Mouse (Mus musculus): ENCODE measurements around the gene Pmepa1. TPM values are rescaled to one million over a fixed set of nuclear protein-coding genes. Genes with fewer than 3 reads are reported as not detected.
A peak's percentile ranks its signal among the peaks of the same experiment; 100 is the strongest.

Pmepa1 gene
- polyA plus RNA-seq, 1 experiment from 2014 or later: 11.0 TPM

- WGBS: 54% methylated on average over 10 of the region's 11 CpGs
- Histone ChIP-seq H3K36me3 (ENCODE audit: control insufficient read depth, insufficient read depth, low read length) (no peaks in the 10 kb centered on the region), H3K27me3 (replicated peaks; ENCODE audit: control insufficient read depth, insufficient read depth, low read length) (no peaks in the 10 kb centered on the region), H3K4me3 (ENCODE audit: low read depth, low read length) (no peak overlapping the region), H3K27ac (replicated peaks; ENCODE audit: low read depth, low read length) (no peak overlapping the region), H3K4me1 (ENCODE audit: control insufficient read depth, insufficient read depth, low read length) (no peaks in the 10 kb centered on the region), H3K9ac (ENCODE audit: low read depth, low read length) (no peak overlapping the region), H3K4me2 (ENCODE audit: low read depth, low read length) (no peak overlapping the region), H3K9me3 (ENCODE audit: control insufficient read depth, low read length) (no peaks in the 10 kb centered on the region)
- DNase-seq (ENCODE audit: low spot score) (no peak), ATAC-seq (ENCODE audit: low read depth) (no peak; the same call in 1 of the 2 replicates)
These were observed 91.8 kb downstream of the Pmepa1 start for GRCm38 (mm10) chr2:173184475-173185080.

DNA sequence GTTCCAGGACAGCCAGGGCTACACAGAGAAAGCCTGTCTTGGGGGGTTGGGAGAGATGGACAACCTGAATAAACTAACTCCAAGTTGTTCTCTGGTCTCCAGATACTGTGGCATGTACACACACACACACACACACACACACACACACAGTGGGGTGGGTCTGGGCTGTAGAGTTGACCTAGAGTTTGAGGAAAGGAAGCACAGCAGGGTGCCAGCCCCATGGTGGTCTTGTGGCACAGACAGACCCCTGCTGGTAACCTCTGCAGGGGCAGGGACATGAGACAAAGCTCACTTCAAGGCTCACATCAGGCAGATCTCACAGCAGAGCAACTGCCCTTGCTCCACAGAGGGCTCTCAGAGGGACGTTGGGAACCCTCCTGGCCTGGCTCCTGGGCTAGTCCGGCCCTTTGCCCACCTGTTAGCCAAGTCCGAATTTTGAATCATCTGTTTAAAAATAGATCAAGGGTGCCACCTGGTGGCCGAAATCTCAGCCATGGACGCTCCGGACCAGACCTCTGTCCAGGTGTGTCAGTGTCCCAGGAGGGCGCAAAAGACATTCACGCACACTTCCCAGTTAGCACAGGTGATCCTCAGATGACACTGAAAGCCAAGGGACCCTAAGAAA is 92.4 kb downstream of the Pmepa1 start:
- no peaks in the 10 kb centered on the region for H3K9me3 ChIP-seq (ENCODE audit: control insufficient read depth, low read length)
- H3K9ac ChIP-seq (ENCODE audit: low read depth, low read length): no peak overlapping the region
- H3K4me3 ChIP-seq (ENCODE audit: low read depth, low read length): no peak overlapping the region
- no peak overlapping the region for H3K27ac ChIP-seq (replicated peaks; ENCODE audit: low read depth, low read length)
- H3K27me3 ChIP-seq (replicated peaks; ENCODE audit: control insufficient read depth, insufficient read depth, low read length): no peaks in the 10 kb centered on the region
- no peaks in the 10 kb centered on the region for H3K36me3 ChIP-seq (ENCODE audit: control insufficient read depth, insufficient read depth, low read length)
- H3K4me1 ChIP-seq (ENCODE audit: control insufficient read depth, insufficient read depth, low read length): no peaks in the 10 kb centered on the region
- no peak overlapping the region for H3K4me2 ChIP-seq (ENCODE audit: low read depth, low read length)
- WGBS: 11% methylated on average over 6 of the region's 8 CpGs
- no peak for ATAC-seq (ENCODE audit: low read depth)
- DNase-seq (ENCODE audit: low spot score): peak; percentile 52

GRCm38 (mm10) chr2:173183311-173183710 is 93.0 kb downstream of the Pmepa1 start:
- H3K9me3 ChIP-seq (ENCODE audit: control insufficient read depth, low read length): no peaks in the 10 kb centered on the region
- no peaks in the 10 kb centered on the region for H3K27me3 ChIP-seq (replicated peaks; ENCODE audit: control insufficient read depth, insufficient read depth, low read length)
- DNase-seq (ENCODE audit: low spot score): no peak
- no peak overlapping the region for H3K27ac ChIP-seq (replicated peaks; ENCODE audit: low read depth, low read length)
- H3K4me1 ChIP-seq (ENCODE audit: control insufficient read depth, insufficient read depth, low read length): no peaks in the 10 kb centered on the region
- WGBS: 94% methylated on average over 10 of the region's 10 CpGs
- H3K36me3 ChIP-seq (ENCODE audit: control insufficient read depth, insufficient read depth, low read length): no peaks in the 10 kb centered on the region
- no peak overlapping the region for H3K4me3 ChIP-seq (ENCODE audit: low read depth, low read length)
- no peak overlapping the region for H3K4me2 ChIP-seq (ENCODE audit: low read depth, low read length)
- no peak for ATAC-seq (ENCODE audit: low read depth)
- no peak overlapping the region for H3K9ac ChIP-seq (ENCODE audit: low read depth, low read length)

GRCm38 (mm10) chr2:173182796-173183195 is 93.5 kb downstream of the Pmepa1 start:
- Histone ChIP-seq H3K27me3 (replicated peaks; ENCODE audit: control insufficient read depth, insufficient read depth, low read length) (no peaks in the 10 kb centered on the region), H3K27ac (replicated peaks; ENCODE audit: low read depth, low read length) (no peak overlapping the region), H3K4me3 (ENCODE audit: low read depth, low read length) (no peak overlapping the region), H3K9ac (ENCODE audit: low read depth, low read length) (no peak overlapping the region), H3K4me1 (ENCODE audit: control insufficient read depth, insufficient read depth, low read length) (no peaks in the 10 kb centered on the region), H3K4me2 (ENCODE audit: low read depth, low read length) (no peak overlapping the region), H3K9me3 (ENCODE audit: control insufficient read depth, low read length) (no peaks in the 10 kb centered on the region), H3K36me3 (ENCODE audit: control insufficient read depth, insufficient read depth, low read length) (no peaks in the 10 kb centered on the region)
- DNase-seq (ENCODE audit: low spot score) (no peak), ATAC-seq (ENCODE audit: low read depth) (no peak)
- 76% methylated on average over 7 of the region's 7 CpGs for WGBS

DNA sequence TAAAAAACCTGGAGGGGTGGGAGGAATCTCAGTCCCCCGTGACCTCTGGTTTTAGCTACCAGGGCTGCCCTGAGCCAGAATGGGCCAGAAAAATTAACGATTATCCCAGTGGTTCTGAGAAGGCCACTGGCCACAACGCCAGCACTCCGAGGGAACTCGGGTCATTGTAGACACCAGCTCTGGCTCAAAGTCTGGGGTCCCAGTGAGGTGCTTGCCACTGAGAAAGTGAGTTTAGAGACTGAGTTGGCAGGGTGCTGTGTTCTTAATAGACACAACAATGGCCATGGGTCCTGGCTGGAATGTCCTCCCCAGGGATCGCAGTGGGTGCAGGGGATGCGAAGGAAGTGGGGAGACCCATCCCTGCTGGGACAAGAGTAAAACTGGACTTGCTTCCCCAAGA is 94.4 kb downstream of the Pmepa1 start:
- H3K4me2 ChIP-seq (ENCODE audit: low read depth, low read length): no peak overlapping the region
- DNase-seq (ENCODE audit: low spot score) (no peak), ATAC-seq (ENCODE audit: low read depth) (no peak)
- H3K36me3 ChIP-seq (ENCODE audit: control insufficient read depth, insufficient read depth, low read length): no peaks in the 10 kb centered on the region
- no peak overlapping the region for H3K4me3 ChIP-seq (ENCODE audit: low read depth, low read length)
- H3K4me1 ChIP-seq (ENCODE audit: control insufficient read depth, insufficient read depth, low read length): no peaks in the 10 kb centered on the region
- no peaks in the 10 kb centered on the region for H3K9me3 ChIP-seq (ENCODE audit: control insufficient read depth, low read length)
- no peak overlapping the region for H3K27ac ChIP-seq (replicated peaks; ENCODE audit: low read depth, low read length)
- no peak overlapping the region for H3K9ac ChIP-seq (ENCODE audit: low read depth, low read length)
- no peaks in the 10 kb centered on the region for H3K27me3 ChIP-seq (replicated peaks; ENCODE audit: control insufficient read depth, insufficient read depth, low read length)
- WGBS: 83% methylated on average over 7 of the region's 7 CpGs

- DNase-seq (ENCODE audit: low spot score) (no peak), ATAC-seq (ENCODE audit: low read depth) (no peak)
- no peaks in the 10 kb centered on the region for H3K4me1 ChIP-seq (ENCODE audit: control insufficient read depth, insufficient read depth, low read length)
- no peaks in the 10 kb centered on the region for H3K36me3 ChIP-seq (ENCODE audit: control insufficient read depth, insufficient read depth, low read length)
- H3K4me3 ChIP-seq (ENCODE audit: low read depth, low read length): no peak overlapping the region
- H3K27me3 ChIP-seq (replicated peaks; ENCODE audit: control insufficient read depth, insufficient read depth, low read length): no peaks in the 10 kb centered on the region
- H3K9me3 ChIP-seq (ENCODE audit: control insufficient read depth, low read length): no peaks in the 10 kb centered on the region
- H3K27ac ChIP-seq (replicated peaks; ENCODE audit: low read depth, low read length): no peak overlapping the region
- no peak overlapping the region for H3K4me2 ChIP-seq (ENCODE audit: low read depth, low read length)
- 57% methylated on average over 5 of the region's 5 CpGs for WGBS
- H3K9ac ChIP-seq (ENCODE audit: low read depth, low read length): no peak overlapping the region
These were observed 94.8 kb downstream of the Pmepa1 start for GRCm38 (mm10) chr2:173181486-173181885.

- Histone ChIP-seq H3K27me3 (replicated peaks; ENCODE audit: control insufficient read depth, insufficient read depth, low read length) (no peaks in the 10 kb centered on the region), H3K36me3 (ENCODE audit: control insufficient read depth, insufficient read depth, low read length) (no peaks in the 10 kb centered on the region), H3K4me2 (ENCODE audit: low read depth, low read length) (no peak overlapping the region), H3K9me3 (ENCODE audit: control insufficient read depth, low read length) (no peaks in the 10 kb centered on the region), H3K9ac (ENCODE audit: low read depth, low read length) (no peak overlapping the region), H3K4me3 (ENCODE audit: low read depth, low read length) (no peak overlapping the region), H3K27ac (replicated peaks; ENCODE audit: low read depth, low read length) (no peak overlapping the region), H3K4me1 (ENCODE audit: control insufficient read depth, insufficient read depth, low read length) (no peaks in the 10 kb centered on the region)
- no peak for DNase-seq (ENCODE audit: low spot score)
- WGBS: 77% methylated on average over 11 of the region's 11 CpGs
- no peak for ATAC-seq (ENCODE audit: low read depth)
These were observed 95.5 kb downstream of the Pmepa1 start for GRCm38 (mm10) chr2:173180721-173181388.

- no peak overlapping the region for H3K4me3 ChIP-seq (ENCODE audit: low read depth, low read length)
- no peaks in the 10 kb centered on the region for H3K36me3 ChIP-seq (ENCODE audit: control insufficient read depth, insufficient read depth, low read length)
- ATAC-seq (ENCODE audit: low read depth): no peak
- 75% methylated on average over 4 of the region's 4 CpGs for WGBS
- no peaks in the 10 kb centered on the region for H3K27me3 ChIP-seq (replicated peaks; ENCODE audit: control insufficient read depth, insufficient read depth, low read length)
- H3K27ac ChIP-seq (replicated peaks; ENCODE audit: low read depth, low read length): no peak overlapping the region
- no peak overlapping the region for H3K4me2 ChIP-seq (ENCODE audit: low read depth, low read length)
- no peaks in the 10 kb centered on the region for H3K4me1 ChIP-seq (ENCODE audit: control insufficient read depth, insufficient read depth, low read length)
- no peaks in the 10 kb centered on the region for H3K9me3 ChIP-seq (ENCODE audit: control insufficient read depth, low read length)
- no peak for DNase-seq (ENCODE audit: low spot score)
- H3K9ac ChIP-seq (ENCODE audit: low read depth, low read length): no peak overlapping the region
These were observed 96.3 kb downstream of the Pmepa1 start for GRCm38 (mm10) chr2:173180026-173180425.

Data from embryonic facial prominence, embryonic 14.5 days (tissue).